Mouse (Mus musculus) hindbrain, embryonic 16.5 days (tissue): Measurements from ENCODE around the gene Tnnt2. TPM values are rescaled to one million over a fixed set of nuclear protein-coding genes. Genes with fewer than 3 reads are reported as not detected.

Experiments
- ATAC-seq: fragments of 200-750 bp; cut with Nextera tagmentation; 2 replicates; pipeline ENCODE4 v1.8.0; 2017; ENCODE audit warnings: moderate TSS enrichment, moderate library complexity
- H3K27ac ChIP-seq: fragments of 300-500 bp; sonication (generic); 2 replicates; pipeline ENCODE4 v1.5.1; 2014; ENCODE audit warnings: low read depth, mild to moderate bottlenecking, control low read depth, low read length, moderate library complexity
- H3K27me3 ChIP-seq: fragments of 300-500 bp; sonication (generic); replicated peaks from 2 replicates; pipeline ENCODE4 v1.6.1; 2014; ENCODE audit warnings: low read length; ENCODE audit not compliant: control insufficient read depth, insufficient read depth
- H3K36me3 ChIP-seq: fragments of 300-500 bp; sonication (generic); 2 replicates; pipeline ENCODE4 v1.6.1; 2014; ENCODE audit warnings: mild to moderate bottlenecking, low read length, moderate library complexity, mixed read lengths; ENCODE audit not compliant: control insufficient read depth, insufficient read depth
- H3K4me1 ChIP-seq: fragments of 300-500 bp; sonication (generic); 2 replicates; pipeline ENCODE4 v1.6.1; 2014; ENCODE audit warnings: low read depth, low read length; ENCODE audit not compliant: control insufficient read depth, insufficient read depth
- H3K4me2 ChIP-seq: fragments of 300-500 bp; sonication (generic); 2 replicates; pipeline ENCODE4 v1.6.1; 2014; ENCODE audit warnings: mild to moderate bottlenecking, low read length, control low read depth, moderate library complexity
- H3K4me3 ChIP-seq: fragments of 300-500 bp; sonication (generic); 2 replicates; pipeline ENCODE4 v1.5.1; 2014; ENCODE audit warnings: mild to moderate bottlenecking, low read length, control low read depth, moderate library complexity
- H3K9ac ChIP-seq: fragments of 300-500 bp; sonication (generic); 2 replicates; pipeline ENCODE4 v1.6.1; 2014; ENCODE audit warnings: low read depth, mild to moderate bottlenecking, control low read depth, low read length, moderate library complexity
- H3K9me3 ChIP-seq: fragments of 300-500 bp; sonication (generic); 2 replicates; pipeline ENCODE4 v1.6.1; 2014; ENCODE audit warnings: mild to moderate bottlenecking, low read length, moderate library complexity; ENCODE audit not compliant: control insufficient read depth
- WGBS: fragments of 180-500 bp; shearing (Covaris S2); extraction: QIAGEN DNeasy Blood & Tissue Kit; methylation state at CpG from one replicate; pipeline ENCODE4 v1.1.7; 2014; 5-methylcytosine and 5-hydroxymethylcytosine counted together
- polyA plus RNA-seq: library from polyadenylated mRNA; unstranded; fragments of >200 nt; fragmentation: Nextera tagmentation; extraction: Ambion mirVana; gene quantifications from 2 replicates; pipeline ENCODE4 v1.2.1, GENCODE M21; 2015

The Tnnt2 gene
- polyA plus RNA-seq, 1 experiment from 2014 or later = 1.5 TPM

- H3K9ac ChIP-seq = no peak overlapping the region
- H3K4me2 ChIP-seq = no peak overlapping the region
- no peaks in the 10 kb centered on the region for H3K9me3 ChIP-seq
- WGBS = 83% methylated on average over 4 of the region's 5 CpGs
- H3K36me3 ChIP-seq = no peaks in the 10 kb centered on the region
- no peak overlapping the region for H3K27ac ChIP-seq
- no peak for ATAC-seq
- no peak overlapping the region for H3K4me3 ChIP-seq
- H3K4me1 ChIP-seq = peaks cover 7% of the 10 kb centered on the region
- H3K27me3 ChIP-seq = peaks cover 17% of the 10 kb centered on the region
Observed at GRCm38 (mm10) chr1:135813687-135814395, 22.3 kb upstream of the Tnnt2 start.

GRCm38 (mm10) chr1:135814531-135814930 lies 21.6 kb upstream of the Tnnt2 start:
- H3K36me3 ChIP-seq = no peaks in the 10 kb centered on the region
- H3K27ac ChIP-seq = no peak overlapping the region
- H3K4me3 ChIP-seq = no peak overlapping the region
- 74% methylated on average over 5 of the region's 5 CpGs for WGBS
- no peak overlapping the region for H3K9ac ChIP-seq
- ATAC-seq = no peak
- no peaks in the 10 kb centered on the region for H3K9me3 ChIP-seq
- H3K27me3 ChIP-seq = peaks cover 20% of the 10 kb centered on the region
- no peak overlapping the region for H3K4me2 ChIP-seq
- peaks cover 10% of the 10 kb centered on the region for H3K4me1 ChIP-seq

- Histone ChIP-seq H3K4me3 (no peak overlapping the region), H3K27me3 (peaks cover 27% of the 10 kb centered on the region), H3K27ac (no peak overlapping the region), H3K4me1 (peaks cover 10% of the 10 kb centered on the region), H3K9ac (no peak overlapping the region), H3K9me3 (no peaks in the 10 kb centered on the region), H3K36me3 (no peaks in the 10 kb centered on the region), H3K4me2 (no peak overlapping the region)
- WGBS = 79% methylated on average over 4 of the region's 4 CpGs
- ATAC-seq = no peak
Observed at GRCm38 (mm10) chr1:135817595-135817994, 18.6 kb upstream of the Tnnt2 start.

- ATAC-seq = peak; percentile 62
- Histone ChIP-seq H3K4me3 (peak within 1 kb of the TSS; percentile 60), H3K9ac (peak within 1 kb of the TSS; percentile 71), H3K27me3 (peaks cover 27% of the 10 kb centered on the region), H3K4me2 (peak within 1 kb of the TSS; percentile 98), H3K9me3 (no peaks in the 10 kb centered on the region), H3K27ac (no peak within 1 kb of the TSS), H3K4me1 (peaks cover 8% of the 10 kb centered on the region), H3K36me3 (no peaks in the 10 kb centered on the region)
- WGBS = under 1% methylated on average over 55 of the region's 63 CpGs
Observed at GRCm38 (mm10) chr1:135818481-135819086, 17.6 kb upstream of the Tnnt2 start, which contains the start of gene Lad1. TSS of gene Lad1 (plus strand) at chr1:135818598.

GRCm38 (mm10) chr1:135820071-135820470 lies 16.1 kb upstream of the Tnnt2 start:
- Histone ChIP-seq H3K4me3 (no peak overlapping the region), H3K27ac (no peak overlapping the region), H3K27me3 (peaks cover 27% of the 10 kb centered on the region), H3K36me3 (no peaks in the 10 kb centered on the region), H3K9me3 (no peaks in the 10 kb centered on the region), H3K9ac (no peak overlapping the region), H3K4me1 (peaks cover 8% of the 10 kb centered on the region), H3K4me2 (no peak overlapping the region)
- no peak for ATAC-seq
- 81% methylated on average over 10 of the region's 10 CpGs for WGBS

GRCm38 (mm10) chr1:135820736-135821364 lies 15.3 kb upstream of the Tnnt2 start:
- 75% methylated on average over 16 of the region's 16 CpGs for WGBS
- ATAC-seq = no peak
- Histone ChIP-seq H3K36me3 (no peaks in the 10 kb centered on the region), H3K27ac (no peak overlapping the region), H3K4me3 (no peak overlapping the region), H3K9me3 (no peaks in the 10 kb centered on the region), H3K4me2 (no peak overlapping the region), H3K9ac (no peak overlapping the region), H3K27me3 (peaks cover 27% of the 10 kb centered on the region), H3K4me1 (peaks cover 8% of the 10 kb centered on the region)

GRCm38 (mm10) chr1:135821780-135822179 lies 14.4 kb upstream of the Tnnt2 start:
- H3K4me2 ChIP-seq = no peak overlapping the region
- H3K4me1 ChIP-seq = peaks cover 8% of the 10 kb centered on the region
- 66% methylated on average over 6 of the region's 7 CpGs for WGBS
- no peak overlapping the region for H3K9ac ChIP-seq
- no peak overlapping the region for H3K4me3 ChIP-seq
- ATAC-seq = no peak
- no peaks in the 10 kb centered on the region for H3K36me3 ChIP-seq
- peaks cover 25% of the 10 kb centered on the region for H3K27me3 ChIP-seq
- H3K27ac ChIP-seq = no peak overlapping the region
- no peaks in the 10 kb centered on the region for H3K9me3 ChIP-seq

GRCm38 (mm10) chr1:135828918-135829317 lies 7.2 kb upstream of the Tnnt2 start:
- no peak for ATAC-seq
- H3K27ac ChIP-seq = no peak overlapping the region

GRCm38 (mm10) chr1:135834206-135834859 lies 1.8 kb upstream of the Tnnt2 start:
- no peak for ATAC-seq
- no peaks in the 10 kb centered on the region for H3K4me1 ChIP-seq

More at GRCm38 (mm10) chr1:135828918-135829317, 7.2 kb upstream of the Tnnt2 start:
- no peak overlapping the region for H3K4me3 ChIP-seq
- no peaks in the 10 kb centered on the region for H3K27me3 ChIP-seq
- 15% methylated on average over 1 of the region's 1 CpGs for WGBS
- H3K9me3 ChIP-seq = no peaks in the 10 kb centered on the region
- no peaks in the 10 kb centered on the region for H3K4me1 ChIP-seq
- H3K4me2 ChIP-seq = no peak overlapping the region
- H3K9ac ChIP-seq = no peak overlapping the region
- no peaks in the 10 kb centered on the region for H3K36me3 ChIP-seq

More at GRCm38 (mm10) chr1:135834206-135834859, 1.8 kb upstream of the Tnnt2 start:
- Histone ChIP-seq H3K4me3 (no peak overlapping the region), H3K9me3 (no peaks in the 10 kb centered on the region), H3K27me3 (no peaks in the 10 kb centered on the region), H3K36me3 (no peaks in the 10 kb centered on the region), H3K9ac (no peak overlapping the region), H3K27ac (no peak overlapping the region), H3K4me2 (no peak overlapping the region)
- 65% methylated on average over 6 of the region's 6 CpGs for WGBS
